Mouse (Mus musculus) G1E (cell line): ENCODE data around the gene Sdccag8.

ENCODE experiments used
- CTCF ChIP-seq: IDR thresholded peaks from 2 replicates; pipeline ENCODE4 v1.5.1; 2012; ENCODE audit warnings: low read depth, low read length, inconsistent platforms, mixed read lengths
- GATA1 ChIP-seq: IDR thresholded peaks from 2 replicates; pipeline ENCODE4 v1.6.1; 2012; ENCODE audit warnings: borderline replicate concordance, low read length, inconsistent platforms, mixed read lengths
- GATA2 ChIP-seq: IDR thresholded peaks from 2 replicates; pipeline ENCODE4 v1.6.1; 2012; ENCODE audit warnings: low read depth, low read length, inconsistent platforms, borderline replicate concordance
- POLR2AphosphoS5 ChIP-seq: IDR thresholded peaks from 2 replicates; pipeline ENCODE4 v1.6.1; 2012; ENCODE audit warnings: low read depth, low read length, inconsistent platforms; ENCODE audit not compliant: insufficient replicate concordance
- TAL1 ChIP-seq: conservative IDR thresholded peaks from 2 replicates; pipeline ENCODE4 v1.6.1; 2012; ENCODE audit warnings: low read depth, low read length, inconsistent platforms, mixed read lengths

- TF ChIP-seq CTCF (no peak), POLR2AphosphoS5 (no peak), GATA1 (no peak), TAL1 (no peak), GATA2 (no peak)
Observed at GRCm38 (mm10) chr1:176851401-176851800, 36.9 kb downstream of the Sdccag8 start.
